Mouse (Mus musculus) adrenal gland, postnatal 25 days (tissue): ENCODE measurements around the gene Auts2. TPM values are rescaled to one million over a fixed set of nuclear protein-coding genes. Genes with fewer than 3 reads are reported as not detected.

ENCODE experiments used
- DNase-seq: peaks from one replicate; pipeline ENCODE4 v3.0.0; 2021; ENCODE audit warnings: mixed read lengths
- total RNA-seq: library from RNA; stranded (reverse); gene quantifications from 2 replicates; pipeline ENCODE4 v1.2.3, GENCODE M21; 2021

Auts2 gene
- total RNA-seq, 1 experiment from 2014 or later: 75.7 TPM

- DNase-seq: no peak
These were observed 42.3 kb downstream of the Auts2 start for GRCm38 (mm10) chr5:132500817-132501231.

GRCm38 (mm10) chr5:132498896-132499295 lies 44.2 kb downstream of the Auts2 start:
- no peak for DNase-seq

- DNase-seq: no peak
These were observed 45.1 kb downstream of the Auts2 start for GRCm38 (mm10) chr5:132498045-132498444.

- DNase-seq: no peak
These were observed 50.4 kb downstream of the Auts2 start for GRCm38 (mm10) chr5:132492793-132493192.

GRCm38 (mm10) chr5:132492040-132492439 lies 51.1 kb downstream of the Auts2 start:
- DNase-seq: no peak

GRCm38 (mm10) chr5:132491508-132491907 lies 51.6 kb downstream of the Auts2 start:
- DNase-seq: no peak

- no peak for DNase-seq
These were observed 52.8 kb downstream of the Auts2 start for GRCm38 (mm10) chr5:132490326-132490725.

GRCm38 (mm10) chr5:132489736-132490313 lies 53.3 kb downstream of the Auts2 start:
- no peak for DNase-seq

- no peak for DNase-seq
These were observed 56.3 kb downstream of the Auts2 start for GRCm38 (mm10) chr5:132486831-132487230.

GRCm38 (mm10) chr5:132485994-132486393 lies 57.1 kb downstream of the Auts2 start:
- no peak for DNase-seq

- no peak for DNase-seq
These were observed 57.7 kb downstream of the Auts2 start for GRCm38 (mm10) chr5:132485448-132485847.

- DNase-seq: no peak
These were observed 61.7 kb downstream of the Auts2 start for GRCm38 (mm10) chr5:132481476-132481875.

GRCm38 (mm10) chr5:132480461-132480860 lies 62.7 kb downstream of the Auts2 start:
- DNase-seq: no peak

- no peak for DNase-seq
These were observed 63.8 kb downstream of the Auts2 start for GRCm38 (mm10) chr5:132479227-132479857.

GRCm38 (mm10) chr5:132477533-132477932 lies 65.6 kb downstream of the Auts2 start:
- DNase-seq: no peak

- DNase-seq: no peak
These were observed 70.2 kb downstream of the Auts2 start for GRCm38 (mm10) chr5:132472905-132473321.

GRCm38 (mm10) chr5:132472184-132472829 lies 70.8 kb downstream of the Auts2 start:
- no peak for DNase-seq

GRCm38 (mm10) chr5:132467364-132467743 lies 75.8 kb downstream of the Auts2 start:
- no peak for DNase-seq

GRCm38 (mm10) chr5:132466427-132467363 lies 76.4 kb downstream of the Auts2 start:
- DNase-seq: peak; percentile 37

- no peak for DNase-seq
These were observed 80.6 kb downstream of the Auts2 start for GRCm38 (mm10) chr5:132462560-132462959.

- DNase-seq: no peak
These were observed 84.6 kb downstream of the Auts2 start for GRCm38 (mm10) chr5:132458498-132458897.

- DNase-seq: no peak
These were observed 90.8 kb downstream of the Auts2 start for GRCm38 (mm10) chr5:132452381-132452780.

- no peak for DNase-seq
These were observed 93.1 kb downstream of the Auts2 start for GRCm38 (mm10) chr5:132450071-132450470.
